Mouse (Mus musculus) megakaryocyte, adult 5-6 weeks (primary cell): ENCODE data around the gene Myo18b. TPM values are rescaled to one million over a fixed set of nuclear protein-coding genes. Genes with fewer than 3 reads are reported as not detected.

Experiments
- ATAC-seq: 2 replicates; pipeline ENCODE4 v1.8.0; 2016; ENCODE audit warnings: mild to moderate bottlenecking, inconsistent platforms; ENCODE audit not compliant: poor library complexity, severe bottlenecking
- total RNA-seq, 2 experiments: library from RNA; stranded (forward) in 1 of 2; stranded (reverse) in 1 of 2; fragments of 153-499, 151-499 nt in 1 of 2; fragments of 221-1000, 200-1000 nt in 1 of 2; gene quantifications; 2 replicates each; pipeline versions ENCODE4 v1.2.3 to v1.2.4; 2015 to 2017

Myo18b gene
- total RNA-seq, 2 experiments from 2014 or later: 0.22 to 0.29 TPM

GRCm38 (mm10) chr5:112755581-112755980 is 140.6 kb downstream of the Myo18b start:
- ATAC-seq: no peak

- ATAC-seq: no peak
Observed at GRCm38 (mm10) chr5:112749634-112750033, 146.5 kb downstream of the Myo18b start.

- ATAC-seq: no peak
Observed at GRCm38 (mm10) chr5:112748001-112748719, 148.0 kb downstream of the Myo18b start.

- ATAC-seq: no peak
Observed at GRCm38 (mm10) chr5:112747306-112747930, 148.7 kb downstream of the Myo18b start.

GRCm38 (mm10) chr5:112745176-112745575 is 151.0 kb downstream of the Myo18b start:
- no peak for ATAC-seq

GRCm38 (mm10) chr5:112744571-112744970 is 151.6 kb downstream of the Myo18b start:
- ATAC-seq: no peak

- ATAC-seq: no peak
Observed at GRCm38 (mm10) chr5:112743121-112743520, 153.0 kb downstream of the Myo18b start.

- no peak for ATAC-seq
Observed at GRCm38 (mm10) chr5:112740651-112741050, 155.5 kb downstream of the Myo18b start.

GRCm38 (mm10) chr5:112735040-112735439 is 161.1 kb downstream of the Myo18b start:
- ATAC-seq: no peak

GRCm38 (mm10) chr5:112730604-112731003 is 165.6 kb downstream of the Myo18b start:
- no peak for ATAC-seq

GRCm38 (mm10) chr5:112728432-112728831 is 167.7 kb downstream of the Myo18b start:
- no peak for ATAC-seq

GRCm38 (mm10) chr5:112718655-112719306 is 177.4 kb downstream of the Myo18b start:
- ATAC-seq: no peak

- ATAC-seq: no peak
Observed at GRCm38 (mm10) chr5:112714679-112715446, 181.3 kb downstream of the Myo18b start.

- ATAC-seq: no peak
Observed at GRCm38 (mm10) chr5:112709831-112710230, 186.3 kb downstream of the Myo18b start.

GRCm38 (mm10) chr5:112708441-112708840 is 187.7 kb downstream of the Myo18b start:
- ATAC-seq: no peak

GRCm38 (mm10) chr5:112707478-112707877 is 188.7 kb downstream of the Myo18b start:
- no peak for ATAC-seq

- no peak for ATAC-seq
Observed at GRCm38 (mm10) chr5:112700794-112701193, 195.4 kb downstream of the Myo18b start.

GRCm38 (mm10) chr5:112696683-112697082 is 199.5 kb downstream of the Myo18b start:
- no peak for ATAC-seq

- ATAC-seq: no peak
Observed at GRCm38 (mm10) chr5:112695254-112695711, 200.9 kb downstream of the Myo18b start.

- no peak for ATAC-seq
Observed at GRCm38 (mm10) chr5:112693286-112693849, 202.8 kb downstream of the Myo18b start.
